Mouse (Mus musculus): ENCODE data around the gene Idnk.

Idnk gene

GRCm38 (mm10) chr13:58157447-58158098, at the start of gene Idnk:
TSS of gene Idnk (plus strand) at chr13:58157649.
- DNase-seq (ENCODE audit: inconsistent age in 2 of 2, low spot score in 1 of 2): peak; percentile 92 to 96

- no peak for DNase-seq (ENCODE audit: inconsistent age in 2 of 2, low spot score in 1 of 2)
Measured at GRCm38 (mm10) chr13:58111306-58111705, 46.1 kb upstream of the Idnk start.

GRCm38 (mm10) chr13:58112191-58112590, 45.3 kb upstream of the Idnk start:
- no peak for DNase-seq (ENCODE audit: inconsistent age in 2 of 2, low spot score in 1 of 2)

GRCm38 (mm10) chr13:58112601-58113041, 44.8 kb upstream of the Idnk start:
- DNase-seq (ENCODE audit: inconsistent age in 2 of 2, low spot score in 1 of 2): peak in 1 of 2 experiments; percentile 28

GRCm38 (mm10) chr13:58113061-58113900, 44.2 kb upstream of the Idnk start, which contains the start of gene Klhl3:
TSS of gene Klhl3 (minus strand) at chr13:58113592.
- peak; percentile 66 to 89 for DNase-seq (ENCODE audit: inconsistent age in 2 of 2, low spot score in 1 of 2)

- DNase-seq (ENCODE audit: inconsistent age in 2 of 2, low spot score in 1 of 2): peak; percentile 37 to 66
Measured at GRCm38 (mm10) chr13:58115227-58115626, 42.2 kb upstream of the Idnk start.

GRCm38 (mm10) chr13:58116801-58117200, 40.6 kb upstream of the Idnk start:
- no peak for DNase-seq (ENCODE audit: inconsistent age in 2 of 2, low spot score in 1 of 2)

- DNase-seq (ENCODE audit: inconsistent age in 2 of 2, low spot score in 1 of 2): peak; percentile 72 to 85
Measured at GRCm38 (mm10) chr13:58117318-58118017, 40.0 kb upstream of the Idnk start.

GRCm38 (mm10) chr13:58122786-58123297, 34.6 kb upstream of the Idnk start:
- DNase-seq (ENCODE audit: inconsistent age in 2 of 2, low spot score in 1 of 2): no peak

- no peak for DNase-seq (ENCODE audit: inconsistent age in 2 of 2, low spot score in 1 of 2)
Measured at GRCm38 (mm10) chr13:58123381-58123780, 34.1 kb upstream of the Idnk start.

GRCm38 (mm10) chr13:58124278-58124677, 33.2 kb upstream of the Idnk start:
- DNase-seq (ENCODE audit: inconsistent age in 2 of 2, low spot score in 1 of 2): no peak

- no peak for DNase-seq (ENCODE audit: inconsistent age in 2 of 2, low spot score in 1 of 2)
Measured at GRCm38 (mm10) chr13:58124989-58125388, 32.5 kb upstream of the Idnk start.

GRCm38 (mm10) chr13:58126126-58126525, 31.3 kb upstream of the Idnk start:
- DNase-seq (ENCODE audit: inconsistent age in 2 of 2, low spot score in 1 of 2): peak in 1 of 2 experiments; percentile 76

- no peak for DNase-seq (ENCODE audit: inconsistent age in 2 of 2, low spot score in 1 of 2)
Measured at GRCm38 (mm10) chr13:58126862-58127765, 30.3 kb upstream of the Idnk start.

GRCm38 (mm10) chr13:58127766-58128361, 29.6 kb upstream of the Idnk start:
- DNase-seq (ENCODE audit: inconsistent age in 2 of 2, low spot score in 1 of 2): peak in 1 of 2 experiments; percentile 95

GRCm38 (mm10) chr13:58128396-58128767, 29.1 kb upstream of the Idnk start, which contains the start of gene Hnrnpa0:
TSS of gene Hnrnpa0 (minus strand) at chr13:58128556.
- DNase-seq (ENCODE audit: inconsistent age in 2 of 2, low spot score in 1 of 2): peak; percentile 96 to 99

- DNase-seq (ENCODE audit: inconsistent age in 2 of 2, low spot score in 1 of 2): peak; percentile 97 to 98
Measured at GRCm38 (mm10) chr13:58128768-58129671, 28.4 kb upstream of the Idnk start.

GRCm38 (mm10) chr13:58129687-58130246, 27.7 kb upstream of the Idnk start:
- DNase-seq (ENCODE audit: inconsistent age in 2 of 2, low spot score in 1 of 2): no peak
